Mouse (Mus musculus) retina, postnatal 1 day (tissue): ENCODE measurements at regions not wholly inside any gene's neighbourhood (a gene's known extent, or its start where the extent isn't known, plus 50 kb on each side); places are given as distances from the start of the nearest gene placed in this dataset.

Source experiments
- DNase-seq: peaks from one replicate; pipeline ENCODE4 v3.0.0-alpha.2; 2012

- DNase-seq: peak; percentile 44
These were observed 185.4 kb upstream of the Mageb4 start for GRCm38 (mm10) chrX:86490309-86490708.
